Mouse (Mus musculus) ES-E14 (cell line): ENCODE measurements around the gene Ttc30a1. TPM values are rescaled to one million over a fixed set of nuclear protein-coding genes. Genes with fewer than 3 reads are reported as not detected.

ENCODE experiments used
- DNase-seq: peaks from one replicate; pipeline ENCODE4 v3.0.0-alpha.2; 2013; ENCODE audit warnings: low read depth, low spot score
- H3K27ac ChIP-seq: 2 replicates; pipeline ENCODE4 v1.5.1; 2012; ENCODE audit warnings: low read depth, mild to moderate bottlenecking, low read length, moderate library complexity, mixed read lengths; ENCODE audit not compliant: poor library complexity, insufficient read depth, severe bottlenecking
- H3K36me3 ChIP-seq: 2 replicates; pipeline ENCODE4 v1.6.1; 2012; ENCODE audit warnings: mild to moderate bottlenecking, low read length, moderate library complexity, mixed read lengths; ENCODE audit not compliant: control insufficient read depth, poor library complexity, insufficient read depth, severe bottlenecking
- H3K4me1 ChIP-seq, 2 experiments: fragments of 150-350 bp in 1 of 2; sonication (generic) in 1 of 2; 2 replicates each; pipeline ENCODE4 v1.6.1; 2012; ENCODE audit warnings: low read length in 2 of 2, mild to moderate bottlenecking in 1 of 2, mixed read lengths in 1 of 2; ENCODE audit not compliant: control insufficient read depth in 2 of 2, insufficient read depth in 2 of 2, poor library complexity in 1 of 2
- H3K4me3 ChIP-seq, 2 experiments: fragments of 150-350 bp in 1 of 2; sonication (generic) in 1 of 2; 2 replicates each; pipeline ENCODE4 v1.5.1; 2012; ENCODE audit warnings: low read length in 2 of 2, low read depth in 1 of 2, mild to moderate bottlenecking in 1 of 2, mixed read lengths in 1 of 2; ENCODE audit not compliant: insufficient read depth in 1 of 2, poor library complexity in 1 of 2, severe bottlenecking in 1 of 2
- H3K9ac ChIP-seq: 2 replicates; pipeline ENCODE4 v1.6.1; 2012; ENCODE audit warnings: low read depth, mild to moderate bottlenecking, low read length, mixed read lengths; ENCODE audit not compliant: poor library complexity, insufficient read depth, severe bottlenecking
- H3K9me3 ChIP-seq: fragments of 150-350 bp; sonication (generic); 2 replicates; pipeline ENCODE4 v1.6.1; 2012; ENCODE audit warnings: low read depth, mild to moderate bottlenecking, low read length; ENCODE audit not compliant: control insufficient read depth, insufficient read depth
- CHD2 ChIP-seq: IDR thresholded peaks from 2 replicates; pipeline ENCODE4 v1.6.1; 2014; ENCODE audit warnings: mild to moderate bottlenecking, low read depth, low read length, inconsistent platforms
- HCFC1 ChIP-seq: IDR thresholded peaks from 2 replicates; pipeline ENCODE4 v1.6.1; 2012; ENCODE audit warnings: low read length, inconsistent platforms, borderline replicate concordance; ENCODE audit not compliant: insufficient read depth
- MAFK ChIP-seq: IDR thresholded peaks from 2 replicates; pipeline ENCODE4 v1.6.1; 2014; ENCODE audit warnings: mild to moderate bottlenecking, low read depth, low read length, inconsistent platforms; ENCODE audit not compliant: insufficient read depth
- ZC3H11A ChIP-seq: IDR thresholded peaks from 2 replicates; pipeline ENCODE4 v1.6.1; 2012; ENCODE audit warnings: low read depth, mild to moderate bottlenecking, inconsistent platforms, low read length, borderline replicate concordance
- ZNF384 ChIP-seq: IDR thresholded peaks from 2 replicates; pipeline ENCODE4 v1.6.1; 2012; ENCODE audit warnings: low read depth, low read length, inconsistent platforms
- in situ Hi-C, 2 experiments: fragments of 600-800 bp; cut with MboI; formaldehyde crosslinking; loops; one replicate each; pipeline ENCODE4 v1.15.1; 2025; ENCODE audit warnings: low sequenced_read_pairs in 2 of 2, inconsistent platforms in 1 of 2; ENCODE audit not compliant: unreplicated experiment in 2 of 2
- total RNA-seq: library from RNA; depleted of rRNA; stranded (reverse); fragments of 300-350 nt; gene quantifications from 2 replicates; pipeline ENCODE4 v1.2.3, GENCODE M21; 2012

Ttc30a1 gene
- total RNA-seq, 1 experiment = 6.1 TPM

DNA sequence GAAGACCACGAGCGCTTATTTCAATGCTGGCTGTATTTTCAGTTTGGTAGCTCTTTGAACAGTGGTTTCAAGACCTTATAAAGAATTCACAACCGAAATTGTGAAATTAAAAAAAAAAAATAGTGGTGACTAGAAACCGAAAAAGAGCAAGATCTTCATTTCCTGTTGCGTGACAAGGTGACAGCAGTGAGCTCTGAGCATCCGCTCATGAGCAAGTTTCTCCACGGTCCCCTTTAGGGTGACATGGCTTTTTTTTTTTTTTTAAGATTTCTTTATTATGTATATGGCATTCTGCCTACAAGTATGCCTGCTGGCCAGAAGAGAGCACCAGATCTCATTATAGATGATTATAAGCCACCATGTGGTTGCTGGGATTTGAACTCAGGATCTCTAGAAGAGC, 33.7 kb upstream of the Ttc30a1 start:
- no peak for TF ChIP-seq ZC3H11A
- TF ChIP-seq ZNF384 = no peak
- no peak for TF ChIP-seq MAFK
- TF ChIP-seq CHD2 = no peak
- no peak for TF ChIP-seq HCFC1
- Histone ChIP-seq H3K4me3 (no peak overlapping the region), H3K27ac (no peak overlapping the region), H3K4me1 (peaks cover 0 to 2% of the 10 kb centered on the region in 2 experiments; a peak in 1 of 4 replicates), H3K36me3 (no peaks in the 10 kb centered on the region), H3K9ac (no peak overlapping the region), H3K9me3 (no peaks in the 10 kb centered on the region)
- in situ Hi-C loops = no loop called here
- DNase-seq = no peak

DNA sequence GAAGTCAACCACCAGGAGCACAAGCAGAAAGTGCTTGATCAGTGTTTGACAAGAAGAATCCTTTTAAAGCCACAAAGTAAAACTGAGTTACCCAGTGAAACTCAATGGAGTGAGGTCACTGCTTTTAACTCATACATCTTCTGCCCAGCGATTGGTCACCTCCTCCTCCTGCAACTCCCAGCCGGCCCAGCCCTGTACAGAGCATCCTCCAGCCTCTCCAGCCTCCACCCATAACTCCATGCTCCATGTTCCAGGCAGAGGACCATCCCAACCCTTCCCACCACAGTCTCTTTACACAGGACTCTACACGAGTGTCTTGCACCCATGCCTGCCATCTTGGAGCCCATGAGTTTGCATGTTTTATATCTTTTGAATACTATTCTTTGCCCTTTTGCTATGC, 32.9 kb upstream of the Ttc30a1 start:
- in situ Hi-C loops = no loop called here
- Histone ChIP-seq H3K27ac (no peak overlapping the region), H3K36me3 (no peaks in the 10 kb centered on the region), H3K4me1 (peaks cover 0 to 2% of the 10 kb centered on the region in 2 experiments; a peak in 1 of 4 replicates), H3K9ac (no peak overlapping the region), H3K9me3 (no peaks in the 10 kb centered on the region), H3K4me3 (no peak overlapping the region)
- DNase-seq = no peak
- no peak for TF ChIP-seq CHD2
- TF ChIP-seq ZNF384 = no peak
- TF ChIP-seq ZC3H11A = no peak
- no peak for TF ChIP-seq HCFC1
- no peak for TF ChIP-seq MAFK

DNA sequence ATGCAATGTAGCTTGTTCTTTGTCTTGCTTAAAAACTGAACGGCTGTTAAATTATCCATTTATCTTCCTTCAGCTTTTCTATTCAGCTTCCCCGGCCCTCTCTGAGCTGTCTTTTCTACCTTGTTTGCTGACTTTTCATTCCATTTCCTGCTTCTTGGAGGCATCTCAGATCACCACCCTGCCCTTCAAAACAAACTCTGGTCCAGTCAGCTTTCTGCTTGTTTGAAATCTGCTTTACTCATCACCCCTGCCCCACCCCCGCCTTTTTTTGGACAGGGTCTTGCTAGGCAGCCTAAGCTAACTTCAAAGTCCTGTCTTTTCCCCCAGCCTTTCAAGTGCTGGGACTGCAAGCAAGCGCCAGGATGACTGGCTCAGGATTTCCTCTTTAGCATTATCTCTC, 24.4 kb upstream of the Ttc30a1 start:
- no peak overlapping the region for H3K4me3 ChIP-seq
- H3K9ac ChIP-seq = no peak overlapping the region
- H3K27ac ChIP-seq = no peak overlapping the region
- DNase-seq = no peak
- TF ChIP-seq MAFK (no peak), ZNF384 (no peak), ZC3H11A (no peak), HCFC1 (no peak), CHD2 (no peak)
- no peaks in the 10 kb centered on the region for H3K36me3 ChIP-seq
- H3K4me1 ChIP-seq = peaks cover 0 to 1% of the 10 kb centered on the region in 2 experiments; a peak in 1 of 4 replicates
- in situ Hi-C loops = no loop called here
- no peaks in the 10 kb centered on the region for H3K9me3 ChIP-seq

DNA sequence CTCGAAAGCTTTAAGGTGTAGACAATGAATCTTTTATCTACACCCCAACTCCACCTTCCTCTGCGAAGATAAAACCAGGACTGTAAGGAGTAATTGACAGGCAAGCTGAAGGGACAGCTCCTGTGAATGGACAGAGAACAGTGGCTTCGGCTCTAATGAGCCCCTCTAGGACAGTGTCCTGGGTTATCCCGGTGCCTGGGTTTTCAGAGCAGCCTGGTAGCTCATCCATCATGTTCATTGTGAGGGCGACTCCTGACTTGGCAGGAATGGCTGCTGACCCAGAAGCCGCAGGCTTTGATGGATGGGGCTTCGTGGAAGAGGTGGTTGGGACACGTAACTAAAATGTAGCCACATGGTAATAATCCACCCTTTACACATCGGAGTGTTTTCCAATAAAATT, 21.1 kb upstream of the Ttc30a1 start:
- H3K9ac ChIP-seq = no peak overlapping the region
- no peak overlapping the region for H3K27ac ChIP-seq
- in situ Hi-C loops = no loop called here
- H3K36me3 ChIP-seq = no peaks in the 10 kb centered on the region
- DNase-seq = no peak
- no peaks in the 10 kb centered on the region for H3K9me3 ChIP-seq
- H3K4me1 ChIP-seq = peaks cover 0 to 2% of the 10 kb centered on the region in 2 experiments; a peak in 1 of 4 replicates
- no peak overlapping the region for H3K4me3 ChIP-seq
- no peak for TF ChIP-seq ZC3H11A
- TF ChIP-seq ZNF384 = no peak
- no peak for TF ChIP-seq CHD2
- no peak for TF ChIP-seq MAFK
- no peak for TF ChIP-seq HCFC1

DNA sequence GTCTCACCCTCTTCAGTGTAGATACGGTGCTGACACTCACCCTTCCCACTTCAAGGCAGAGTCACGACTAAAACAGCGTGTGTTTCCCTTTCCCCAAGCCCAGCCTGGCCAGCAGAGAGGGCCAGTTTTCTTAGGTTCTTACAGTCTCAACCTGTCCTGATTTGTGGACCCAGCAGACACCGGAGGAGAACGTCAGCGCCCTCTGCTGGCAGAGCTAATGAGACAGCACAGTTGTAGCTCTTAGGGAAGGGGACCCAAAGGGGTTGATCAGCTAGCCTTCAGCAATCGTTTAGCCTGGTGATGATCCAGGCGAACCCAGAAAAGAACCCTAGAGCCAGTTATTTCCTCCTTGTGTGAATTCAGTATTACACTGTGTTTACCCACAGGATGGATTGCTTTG, 19.6 kb upstream of the Ttc30a1 start:
- 0 out of 4 replicates have a peak, but pooled peaks cover 0 to 2% of the 10 kb centered on the region in 2 experiments for H3K4me1 ChIP-seq
- TF ChIP-seq HCFC1 = no peak
- TF ChIP-seq MAFK = no peak
- TF ChIP-seq ZC3H11A = no peak
- TF ChIP-seq ZNF384 = no peak
- TF ChIP-seq CHD2 = no peak
- no peak overlapping the region for H3K9ac ChIP-seq
- no peaks in the 10 kb centered on the region for H3K9me3 ChIP-seq
- H3K27ac ChIP-seq = no peak overlapping the region
- H3K4me3 ChIP-seq = no peak overlapping the region
- in situ Hi-C loops = no loop called here
- DNase-seq = no peak
- no peaks in the 10 kb centered on the region for H3K36me3 ChIP-seq
